Mouse (Mus musculus) stomach, embryonic 14.5 days (tissue): Measurements from ENCODE around the gene Ppm1a. TPM values are rescaled to one million over a fixed set of nuclear protein-coding genes. Genes with fewer than 3 reads are reported as not detected.
"Not testable (repeated sequence)": the region's sequence is repeated elsewhere in the genome, so short reads cannot be mapped to it uniquely, and the experiment has no call there.

Experiments
- ATAC-seq: fragments of 200-750 bp; cut with Nextera tagmentation; 2 replicates; pipeline ENCODE4 v1.8.0; 2017; ENCODE audit warnings: low read depth, moderate TSS enrichment; ENCODE audit not compliant: insufficient number of reproducible peaks, insufficient read depth, low FRiP score
- H3K27ac ChIP-seq: fragments of 300-500 bp; sonication (generic); 2 replicates; pipeline ENCODE4 v1.5.1; 2014; ENCODE audit warnings: mild to moderate bottlenecking, low read length, moderate library complexity, mixed read lengths
- H3K27me3 ChIP-seq: fragments of 300-500 bp; sonication (generic); 2 replicates; pipeline ENCODE4 v1.6.1; 2014; ENCODE audit warnings: low read length, control low read depth, mixed read lengths; ENCODE audit not compliant: control insufficient read depth, insufficient read depth
- H3K36me3 ChIP-seq: fragments of 300-500 bp; sonication (generic); 2 replicates; pipeline ENCODE4 v1.6.1; 2014; ENCODE audit warnings: mild to moderate bottlenecking, control low read depth, low read length, moderate library complexity, mixed read lengths; ENCODE audit not compliant: control insufficient read depth, insufficient read depth
- H3K4me1 ChIP-seq: fragments of 300-500 bp; sonication (generic); 2 replicates; pipeline ENCODE4 v1.6.1; 2014; ENCODE audit warnings: low read length, control low read depth, mixed read lengths; ENCODE audit not compliant: control insufficient read depth, insufficient read depth
- H3K4me2 ChIP-seq: fragments of 300-500 bp; sonication (generic); replicated peaks from 2 replicates; pipeline ENCODE4 v1.6.1; 2014; ENCODE audit warnings: low read depth, low read length, control low read depth
- H3K4me3 ChIP-seq: fragments of 300-500 bp; sonication (generic); 2 replicates; pipeline ENCODE4 v1.5.1; 2014; ENCODE audit warnings: low read depth, low read length, control low read depth
- H3K9ac ChIP-seq: fragments of 300-500 bp; sonication (generic); replicated peaks from 2 replicates; pipeline ENCODE4 v1.6.1; 2014; ENCODE audit warnings: low read depth, mild to moderate bottlenecking, control low read depth, low read length, moderate library complexity, mixed read lengths
- H3K9me3 ChIP-seq: fragments of 300-500 bp; sonication (generic); 2 replicates; pipeline ENCODE4 v1.6.1; 2016; ENCODE audit warnings: low read depth, low read length, control low read depth; ENCODE audit not compliant: control insufficient read depth
- WGBS: fragments of 180-500 bp; shearing (Covaris S2); extraction: QIAGEN DNeasy Blood & Tissue Kit; methylation state at CpG from one replicate; pipeline ENCODE4 v1.1.7; 2014; 5-methylcytosine and 5-hydroxymethylcytosine counted together
- polyA plus RNA-seq: library from polyadenylated mRNA; unstranded; fragments of >200 nt; fragmentation: Nextera tagmentation; extraction: Ambion mirVana; gene quantifications from 2 replicates; pipeline ENCODE4 v1.2.1, GENCODE M21; 2014

Ppm1a gene
- polyA plus RNA-seq, 1 experiment from 2014 or later = 52.4 TPM

GRCm38 (mm10) chr12:72767809-72768208, 10.6 kb downstream of the Ppm1a start:
- no peak overlapping the region for H3K9ac ChIP-seq
- WGBS = 87% methylated on average over 6 of the region's 6 CpGs
- peaks cover 7% of the 10 kb centered on the region; the same call in 1 of the 2 replicates for H3K4me1 ChIP-seq
- H3K4me3 ChIP-seq = no peak overlapping the region
- no peak overlapping the region for H3K4me2 ChIP-seq
- H3K27ac ChIP-seq = no peak overlapping the region
- ATAC-seq = no peak
- no peaks in the 10 kb centered on the region for H3K27me3 ChIP-seq
- H3K9me3 ChIP-seq = no peaks in the 10 kb centered on the region
- H3K36me3 ChIP-seq = no peaks in the 10 kb centered on the region

GRCm38 (mm10) chr12:72768230-72768629, 11.0 kb downstream of the Ppm1a start:
- Histone ChIP-seq H3K4me1 (peaks cover 4% of the 10 kb centered on the region; the same call in 1 of the 2 replicates), H3K4me2 (no peak overlapping the region), H3K9ac (no peak overlapping the region), H3K27ac (no peak overlapping the region), H3K9me3 (no peaks in the 10 kb centered on the region), H3K4me3 (no peak overlapping the region), H3K27me3 (no peaks in the 10 kb centered on the region), H3K36me3 (no peaks in the 10 kb centered on the region)
- ATAC-seq = no peak
- 88% methylated on average over 2 of the region's 2 CpGs for WGBS

GRCm38 (mm10) chr12:72769546-72770230, 12.4 kb downstream of the Ppm1a start:
- Histone ChIP-seq H3K27ac (no peak overlapping the region), H3K27me3 (no peaks in the 10 kb centered on the region), H3K4me2 (no peak overlapping the region), H3K4me3 (no peak overlapping the region), H3K36me3 (no peaks in the 10 kb centered on the region), H3K9me3 (no peaks in the 10 kb centered on the region), H3K9ac (no peak overlapping the region), H3K4me1 (no peaks in the 10 kb centered on the region)
- WGBS = 89% methylated on average over 5 of the region's 5 CpGs
- no peak for ATAC-seq

GRCm38 (mm10) chr12:72771153-72771552, 13.9 kb downstream of the Ppm1a start:
- no peak overlapping the region for H3K4me3 ChIP-seq
- ATAC-seq = no peak
- WGBS = 98% methylated on average over 2 of the region's 2 CpGs
- H3K9me3 ChIP-seq = no peaks in the 10 kb centered on the region
- H3K9ac ChIP-seq = no peak overlapping the region
- H3K4me2 ChIP-seq = no peak overlapping the region
- H3K36me3 ChIP-seq = 0 out of 2 replicates have a peak, but pooled peaks cover 2% of the 10 kb centered on the region
- H3K27ac ChIP-seq = no peak overlapping the region
- no peaks in the 10 kb centered on the region for H3K4me1 ChIP-seq
- no peaks in the 10 kb centered on the region for H3K27me3 ChIP-seq

GRCm38 (mm10) chr12:72771711-72772110, 14.5 kb downstream of the Ppm1a start:
- H3K4me2 ChIP-seq = no peak overlapping the region
- 0 out of 2 replicates have a peak, but pooled peaks cover 2% of the 10 kb centered on the region for H3K36me3 ChIP-seq
- ATAC-seq = no peak
- H3K27me3 ChIP-seq = no peaks in the 10 kb centered on the region
- 87% methylated on average over 3 of the region's 3 CpGs for WGBS
- H3K9me3 ChIP-seq = no peaks in the 10 kb centered on the region
- H3K9ac ChIP-seq = no peak overlapping the region
- no peak overlapping the region for H3K4me3 ChIP-seq
- H3K27ac ChIP-seq = no peak overlapping the region
- H3K4me1 ChIP-seq = no peaks in the 10 kb centered on the region

GRCm38 (mm10) chr12:72773921-72774320, 16.7 kb downstream of the Ppm1a start:
- Histone ChIP-seq H3K27me3 (no peaks in the 10 kb centered on the region), H3K27ac (no peak overlapping the region), H3K4me1 (no peaks in the 10 kb centered on the region), H3K4me2 (no peak overlapping the region), H3K4me3 (no peak overlapping the region), H3K36me3 (0 out of 2 replicates have a peak, but pooled peaks cover 2% of the 10 kb centered on the region), H3K9ac (no peak overlapping the region), H3K9me3 (no peaks in the 10 kb centered on the region)
- ATAC-seq = no peak
- WGBS = 67% methylated on average over 7 of the region's 7 CpGs

GRCm38 (mm10) chr12:72777244-72777643, 20.0 kb downstream of the Ppm1a start:
- Histone ChIP-seq H3K4me3 (no peak overlapping the region), H3K27me3 (no peaks in the 10 kb centered on the region), H3K4me2 (no peak overlapping the region), H3K27ac (no peak overlapping the region), H3K9me3 (no peaks in the 10 kb centered on the region), H3K4me1 (no peaks in the 10 kb centered on the region), H3K9ac (no peak overlapping the region), H3K36me3 (0 out of 2 replicates have a peak, but pooled peaks cover 2% of the 10 kb centered on the region)
- 71% methylated on average over 4 of the region's 4 CpGs for WGBS
- ATAC-seq = no peak

- H3K36me3 ChIP-seq = peaks cover 18% of the 10 kb centered on the region; the same call in 1 of the 2 replicates
- WGBS = 92% methylated on average over 5 of the region's 5 CpGs
- ATAC-seq = no peak
- no peak overlapping the region for H3K27ac ChIP-seq
- H3K4me2 ChIP-seq = no peak overlapping the region
- H3K4me1 ChIP-seq = no peaks in the 10 kb centered on the region
- H3K9ac ChIP-seq = no peak overlapping the region
- no peaks in the 10 kb centered on the region for H3K9me3 ChIP-seq
- no peaks in the 10 kb centered on the region for H3K27me3 ChIP-seq
- H3K4me3 ChIP-seq = no peak overlapping the region
Observed at GRCm38 (mm10) chr12:72780136-72780535, 22.9 kb downstream of the Ppm1a start.

- not testable (repeated sequence) for H3K9me3 ChIP-seq, H3K27me3 ChIP-seq, H3K27ac ChIP-seq, H3K9ac ChIP-seq, H3K4me1 ChIP-seq, ATAC-seq, H3K4me3 ChIP-seq, H3K4me2 ChIP-seq
- peaks cover 25% of the 10 kb centered on the region for H3K36me3 ChIP-seq
- 93% methylated on average over 4 of the region's 4 CpGs for WGBS
Observed at GRCm38 (mm10) chr12:72782786-72783185, 25.5 kb downstream of the Ppm1a start.
